Mouse (Mus musculus) thymus, postnatal 0 days (tissue): Measurements from ENCODE around the gene Mrln. TPM values are rescaled to one million over a fixed set of nuclear protein-coding genes. Genes with fewer than 3 reads are reported as not detected.

ENCODE experiments used
- DNase-seq: peaks from one replicate; pipeline ENCODE4 v3.0.0-alpha.2; 2015; ENCODE audit warnings: low spot score
- polyA plus RNA-seq: library from polyadenylated mRNA; unstranded; fragments of >200 nt; fragmentation: Nextera tagmentation; extraction: Ambion mirVana; gene quantifications from 2 replicates; pipeline ENCODE4 v1.2.1, GENCODE M21; 2015

Gene Mrln
- polyA plus RNA-seq = 2.4 and 3.0 TPM in 2 replicates

DNA sequence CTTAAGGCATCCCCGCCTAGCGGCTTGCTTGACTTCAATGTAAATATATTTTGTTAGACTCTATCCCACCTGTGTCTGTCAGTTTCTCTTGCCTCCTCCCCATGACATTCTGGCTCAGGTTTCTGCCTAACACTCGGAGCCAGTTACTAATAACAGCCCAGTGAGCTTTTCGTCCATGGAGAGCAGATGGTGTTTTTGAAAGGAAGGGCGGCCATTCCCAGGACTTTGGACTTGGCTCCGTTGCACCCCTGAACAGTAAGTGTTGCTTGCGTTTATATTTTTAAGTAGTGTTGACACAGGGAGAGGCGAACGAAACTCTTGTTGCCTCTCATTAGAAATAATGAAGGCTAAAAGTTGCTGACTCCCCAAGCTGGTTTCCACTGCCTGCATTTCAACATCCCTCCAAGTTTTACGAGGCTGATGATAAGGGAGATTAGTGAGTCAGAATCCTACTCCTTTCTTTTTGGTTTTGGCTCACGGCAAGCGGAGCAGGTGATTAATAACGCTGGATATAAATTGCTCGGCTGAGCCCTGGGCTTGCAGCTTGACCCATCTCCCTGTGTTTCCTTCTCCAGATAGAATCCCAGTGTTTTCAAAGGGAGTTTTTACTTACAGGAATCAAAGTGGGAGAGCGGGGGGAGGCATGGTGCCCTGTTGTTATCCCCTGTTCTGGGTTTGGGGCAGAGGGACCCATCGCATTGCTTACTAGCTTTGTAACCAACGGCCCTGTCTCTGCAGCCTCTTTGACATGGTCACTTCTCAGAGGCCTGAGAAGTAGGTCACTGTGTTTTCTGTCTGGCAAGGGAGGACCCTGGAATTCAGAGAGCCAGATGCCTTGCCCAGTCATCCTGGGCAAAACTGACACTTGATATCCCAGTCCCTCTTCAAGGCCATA is at the start of gene Mrln:
Gene Mrln (plus strand): TSS at position 160 of the 895 bp plus-strand sequence.
- DNase-seq = no peak

DNA sequence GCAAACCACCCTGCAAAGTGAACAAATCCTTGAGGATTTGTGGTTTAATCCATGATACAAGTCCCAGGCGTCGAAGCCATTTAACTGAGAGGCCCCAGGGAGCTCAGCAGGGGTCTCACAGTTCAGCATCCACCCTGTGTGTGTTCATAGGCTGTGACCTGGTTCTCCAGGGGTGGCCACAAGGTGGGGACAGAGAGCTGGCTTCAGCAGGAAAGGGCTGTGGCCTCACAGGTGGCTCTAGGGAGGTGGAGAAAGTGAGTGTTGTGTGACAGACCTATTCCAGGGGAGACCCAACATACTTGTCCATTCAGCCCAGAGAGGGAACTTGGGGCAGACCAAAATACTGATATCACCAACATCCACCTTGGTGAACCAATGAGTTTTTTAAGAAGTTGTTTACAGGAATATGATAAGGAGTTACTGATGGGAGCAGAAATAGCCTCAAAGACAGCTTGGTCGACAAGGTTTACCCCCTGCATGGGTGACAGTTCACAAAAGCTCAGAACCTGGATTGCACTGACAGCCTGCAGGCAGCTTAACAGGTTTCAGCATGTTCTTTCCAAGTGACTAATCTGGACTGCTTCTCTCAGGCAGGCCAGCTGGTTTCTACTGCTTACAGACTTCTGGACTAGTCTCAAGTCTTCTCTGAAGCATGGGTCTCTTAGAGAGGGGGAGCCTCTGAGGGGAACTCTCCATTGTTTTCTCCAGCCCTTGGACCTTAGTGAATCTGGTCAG is 47.9 kb upstream of the Mrln start:
- DNase-seq = peak; percentile 70

DNA sequence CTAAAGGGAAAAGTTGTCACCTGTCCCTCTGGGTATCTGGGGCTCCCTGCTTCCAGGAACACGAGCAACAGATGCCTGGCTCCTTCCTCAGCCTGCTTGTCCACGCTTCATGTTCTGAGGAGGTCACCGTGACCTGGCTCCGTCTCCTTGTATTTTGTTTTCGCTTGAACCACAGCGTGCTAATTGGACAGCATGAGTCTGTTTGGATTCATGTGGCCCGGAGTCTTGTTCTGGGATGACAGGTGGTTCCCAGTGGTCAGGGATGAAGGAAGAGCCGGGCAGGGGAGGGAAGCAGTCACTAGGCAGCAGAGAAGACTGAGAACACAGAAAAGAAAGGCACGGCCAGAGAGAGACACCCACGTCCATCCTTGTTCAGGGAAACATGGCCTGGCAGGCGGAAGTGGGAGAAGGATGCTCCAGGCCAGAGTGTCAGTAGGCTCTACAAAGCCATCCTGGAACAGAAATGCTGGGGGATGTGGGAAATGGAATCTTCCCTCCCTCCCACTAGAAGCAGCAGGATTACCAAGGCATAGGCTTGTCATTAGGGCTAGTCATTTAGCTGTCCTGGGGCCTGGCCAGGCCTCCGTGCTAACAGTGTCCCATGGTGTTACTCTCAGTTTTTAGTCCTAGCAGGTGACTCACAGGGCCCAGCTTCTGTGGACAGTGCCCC is 44.7 kb upstream of the Mrln start:
- no peak for DNase-seq

DNA sequence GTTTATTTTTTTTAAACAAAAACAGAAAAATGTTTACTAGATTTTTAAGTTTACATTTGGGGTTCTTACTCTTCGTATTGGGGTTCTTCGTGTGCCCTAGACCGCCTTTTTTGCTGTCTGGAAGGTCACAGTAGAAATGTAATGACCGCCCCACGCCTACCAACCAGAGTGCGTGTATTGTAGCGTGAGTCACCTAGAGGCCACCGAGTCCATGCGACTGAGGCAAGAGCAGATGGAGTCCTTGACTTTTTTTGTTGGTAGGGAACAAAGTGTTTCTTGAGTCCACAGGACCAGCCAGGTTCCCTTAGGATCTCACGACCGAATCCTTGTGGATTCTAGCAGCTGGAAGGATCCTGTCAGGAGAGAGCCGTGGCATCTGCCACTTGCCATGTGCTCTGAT is 43.7 kb upstream of the Mrln start:
- DNase-seq = no peak

DNA sequence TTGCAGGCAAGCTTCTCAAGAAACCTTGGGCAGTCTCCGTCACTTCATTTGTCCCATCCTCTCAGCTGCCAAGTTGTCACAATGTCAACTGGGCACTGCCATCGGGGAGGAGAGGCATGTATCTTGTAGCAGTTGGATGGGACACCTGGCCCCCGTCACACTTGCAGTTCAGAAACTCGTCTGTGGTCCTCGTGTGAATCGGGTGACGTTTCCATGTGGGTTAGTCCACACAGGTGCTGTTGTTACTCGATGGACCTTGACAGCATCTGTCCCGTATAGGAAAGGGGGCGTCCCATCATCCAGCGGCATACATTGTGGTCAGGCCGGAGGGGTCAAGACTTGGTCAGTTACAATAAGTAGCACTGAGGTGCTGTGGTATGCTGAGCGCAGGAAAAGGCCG is 43.0 kb upstream of the Mrln start:
- no peak for DNase-seq

DNA sequence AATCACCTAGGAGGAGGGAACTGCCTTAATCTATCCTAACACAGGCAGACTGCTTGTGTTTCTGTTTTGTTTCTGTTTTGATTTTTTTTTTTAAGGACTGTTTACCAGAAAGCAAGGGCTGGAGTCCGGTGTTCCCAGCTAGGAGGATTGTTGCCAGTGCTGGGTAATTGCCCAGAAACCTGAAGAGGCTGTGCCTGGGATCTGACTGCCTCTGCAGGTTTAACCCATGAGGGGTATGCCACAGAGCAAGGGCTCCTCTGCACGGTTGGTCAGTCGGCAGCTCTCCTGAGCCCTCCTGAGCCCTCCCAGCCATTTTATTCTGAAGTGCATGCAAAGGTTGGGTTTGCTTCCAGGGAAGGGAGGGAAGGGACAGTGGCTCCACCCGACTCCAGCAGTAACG is 40.8 kb upstream of the Mrln start:
- no peak for DNase-seq

DNA sequence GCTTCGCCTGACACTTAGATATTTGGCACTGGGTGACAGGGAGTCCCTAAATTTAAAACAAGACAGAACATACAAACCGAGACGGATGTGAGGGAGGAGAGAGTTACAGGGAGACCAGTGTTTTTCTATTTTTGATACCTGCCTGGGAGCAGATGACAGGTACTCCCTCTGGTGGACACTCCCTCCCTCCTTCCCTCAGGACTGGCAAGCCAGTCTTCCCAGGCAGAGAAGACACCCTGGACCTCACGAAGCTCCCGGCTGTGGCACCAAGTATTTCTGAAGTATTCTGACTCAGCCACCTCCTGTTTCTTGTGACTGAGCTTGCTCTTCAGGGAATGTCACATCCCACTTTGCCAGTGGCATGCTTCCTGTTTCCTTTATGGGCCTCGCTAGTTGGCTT is 38.6 kb upstream of the Mrln start:
- no peak for DNase-seq

DNA sequence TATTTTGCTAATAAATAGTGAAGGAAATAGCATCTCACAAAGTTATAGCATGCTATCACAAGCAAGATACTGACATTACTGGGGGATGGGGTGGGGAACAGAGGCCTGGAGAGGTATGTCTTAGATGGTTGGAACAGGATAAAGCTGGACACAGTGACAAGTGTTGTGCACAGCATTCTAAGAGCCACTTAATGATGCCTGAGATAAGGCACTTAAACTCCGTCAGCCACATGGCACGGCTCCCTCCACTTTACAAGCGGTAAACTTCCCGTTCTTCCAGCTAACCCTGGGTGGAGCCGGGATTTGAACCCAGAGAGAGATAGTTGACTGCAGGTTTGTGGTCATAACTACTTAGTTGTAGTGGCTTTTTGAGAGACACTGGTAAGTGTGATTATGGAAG is 38.0 kb upstream of the Mrln start:
- no peak for DNase-seq

DNA sequence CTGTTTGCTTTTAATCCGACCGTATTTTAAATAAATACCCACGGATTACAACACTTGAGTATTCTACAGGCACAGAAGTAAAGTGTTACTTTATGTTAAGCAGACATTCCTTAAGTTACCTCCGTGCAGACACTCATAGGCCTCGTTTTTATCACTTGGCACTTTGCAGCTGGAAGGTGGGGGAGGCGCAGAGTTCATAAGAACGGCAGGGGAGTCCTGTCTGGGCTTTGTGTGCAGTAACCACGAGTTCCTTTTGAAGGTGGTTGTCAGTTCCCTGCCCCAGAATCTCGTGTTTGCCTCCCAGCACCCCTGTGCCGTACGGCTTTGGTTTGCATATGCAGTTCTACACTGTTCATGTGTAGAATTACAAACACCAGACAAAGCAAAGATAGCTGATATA is 36.8 kb upstream of the Mrln start:
- DNase-seq = peak; percentile 52

DNA sequence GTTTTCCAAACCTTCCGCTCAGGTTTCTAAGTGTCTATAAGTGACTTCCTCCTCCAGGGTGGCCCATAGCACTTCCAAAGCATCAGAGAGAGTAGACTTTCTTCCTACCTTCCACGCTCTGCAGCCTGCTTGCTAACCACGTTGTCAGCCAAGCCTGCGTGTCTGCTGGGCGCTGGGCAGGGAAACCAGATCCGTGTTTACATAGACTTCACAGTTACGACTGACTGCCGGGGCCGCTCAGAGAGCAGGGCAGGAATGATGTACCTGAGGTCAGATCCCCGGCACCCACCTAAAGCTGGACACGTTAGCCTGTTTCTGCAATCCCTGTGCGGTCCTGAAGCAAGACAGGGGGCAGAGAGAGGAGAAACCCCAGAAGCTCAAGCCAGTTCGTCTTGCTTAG is 36.1 kb upstream of the Mrln start:
- no peak for DNase-seq

DNA sequence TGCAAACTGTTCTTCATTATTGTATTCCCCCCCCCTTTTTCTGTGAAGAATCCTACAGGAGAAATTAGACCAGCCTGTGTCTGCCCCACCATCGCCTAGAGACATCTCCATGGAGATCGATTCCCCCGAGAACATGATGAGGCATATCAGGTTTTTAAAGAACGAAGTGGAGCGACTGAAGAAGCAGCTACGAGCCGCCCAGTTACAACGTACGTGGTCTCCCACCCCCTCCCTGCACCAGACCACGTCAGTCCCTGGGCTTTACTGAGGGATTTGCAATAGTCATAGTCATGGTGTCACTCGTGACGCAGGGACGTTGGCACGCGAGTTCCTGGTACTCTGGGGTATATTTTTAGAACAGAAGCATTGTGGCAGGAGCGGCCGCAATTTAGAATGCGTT is 35.4 kb upstream of the Mrln start:
- DNase-seq = no peak

DNA sequence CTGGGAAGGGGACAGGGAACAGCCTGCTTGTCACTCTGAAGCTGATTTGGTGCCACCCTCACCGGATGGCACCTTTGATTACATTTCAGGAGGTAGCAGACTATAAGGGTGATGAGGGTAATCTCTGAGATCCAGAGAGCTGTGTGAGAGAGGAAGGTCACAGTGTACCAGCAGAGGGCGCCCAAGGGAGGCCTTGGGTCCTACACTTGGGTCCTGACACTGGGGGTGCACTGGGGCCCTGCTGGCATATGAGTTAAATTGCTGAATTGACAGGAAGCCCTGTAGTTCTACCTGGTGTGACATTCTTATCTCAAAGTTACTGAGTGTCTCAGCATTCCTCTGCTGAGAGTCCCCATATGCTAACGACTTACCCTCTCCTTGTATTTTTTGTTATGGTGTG is 31.1 kb upstream of the Mrln start:
- peak; percentile 82 for DNase-seq

DNA sequence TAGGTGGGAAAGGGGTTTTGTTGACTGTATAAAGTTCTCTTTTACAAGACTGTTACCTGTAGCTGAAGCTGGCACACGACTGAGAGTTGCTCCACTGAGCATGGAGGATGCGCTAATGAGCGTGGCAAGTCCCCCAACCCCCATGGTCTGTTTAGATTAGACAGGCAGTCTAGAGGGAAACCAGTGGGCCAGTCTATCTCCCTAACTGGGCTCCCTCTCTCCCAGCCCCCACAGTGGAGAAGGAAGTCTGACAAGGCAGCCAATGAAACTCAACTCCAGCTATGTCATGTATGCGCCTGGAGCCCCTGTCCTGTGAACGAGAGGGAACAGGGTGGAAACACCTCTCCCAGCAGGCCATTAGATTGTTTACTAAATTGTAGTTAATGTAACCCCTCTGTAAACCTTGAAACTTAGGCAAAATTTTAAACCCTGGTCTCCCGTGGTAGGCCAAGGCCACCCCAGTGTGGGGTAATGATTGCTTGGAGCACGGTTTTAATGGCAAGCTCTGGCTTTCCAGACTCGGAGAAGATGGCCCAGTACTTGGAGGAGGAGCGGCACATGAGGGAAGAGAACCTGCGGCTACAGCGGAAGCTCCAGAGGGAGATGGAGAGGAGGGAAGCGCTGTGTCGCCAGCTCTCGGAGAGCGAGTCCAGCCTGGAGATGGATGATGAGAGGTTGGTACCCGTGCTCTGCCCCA is 29.8 kb upstream of the Mrln start:
- no peak for DNase-seq

DNA sequence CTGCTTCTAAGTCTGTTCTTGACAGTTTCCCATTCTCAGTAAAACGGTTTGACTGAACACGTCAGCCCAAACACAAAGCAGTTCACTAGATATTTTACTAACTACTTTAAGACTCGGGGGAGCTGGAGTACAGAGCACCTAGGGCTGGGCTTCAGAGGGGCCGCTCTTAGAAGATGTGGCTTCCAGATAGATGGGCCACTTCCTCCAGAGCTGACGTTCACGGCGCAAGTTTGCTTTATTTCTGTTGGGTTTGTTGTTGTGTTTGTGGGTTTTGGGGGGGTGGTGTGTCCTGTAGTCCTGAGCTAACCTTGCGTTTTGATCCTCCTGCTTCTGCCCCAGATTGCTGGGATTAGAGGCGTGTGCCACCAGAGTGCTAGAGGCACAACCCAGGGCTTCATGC is 23.7 kb upstream of the Mrln start:
- DNase-seq = peak; percentile 65

DNA sequence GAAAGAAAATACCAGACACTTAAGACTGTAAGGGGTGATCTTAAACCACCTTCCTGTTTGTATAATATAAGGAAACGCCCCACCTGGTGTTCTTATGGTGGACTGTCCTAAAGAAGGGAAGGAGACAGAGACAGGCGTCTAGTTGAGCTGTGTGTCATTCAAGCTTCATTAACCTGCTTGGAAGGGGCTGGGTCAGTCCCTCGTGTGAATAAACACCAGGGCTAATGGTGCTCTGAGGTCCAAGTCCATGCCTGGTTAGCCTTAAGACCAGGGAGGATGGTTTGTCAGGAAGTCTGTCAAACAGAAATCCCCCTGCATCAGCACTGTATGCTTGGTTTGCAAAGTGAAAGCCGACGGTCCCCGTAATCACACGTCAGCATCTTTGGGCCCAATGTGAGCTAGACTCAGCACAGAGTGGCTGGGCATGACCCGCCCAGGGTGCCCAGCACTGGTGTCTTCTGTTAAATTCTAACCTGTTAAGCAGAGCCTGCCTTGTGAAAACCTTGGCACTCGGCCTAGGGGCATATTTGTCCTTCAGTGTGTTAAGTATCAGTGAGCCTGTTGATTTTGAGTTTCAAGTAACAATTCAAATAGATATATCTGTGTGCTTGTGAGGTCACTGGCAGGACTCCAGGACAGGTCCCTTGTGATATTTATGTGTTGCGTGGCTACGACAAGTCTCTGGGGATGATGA is 23.0 kb upstream of the Mrln start:
- DNase-seq = no peak

DNA sequence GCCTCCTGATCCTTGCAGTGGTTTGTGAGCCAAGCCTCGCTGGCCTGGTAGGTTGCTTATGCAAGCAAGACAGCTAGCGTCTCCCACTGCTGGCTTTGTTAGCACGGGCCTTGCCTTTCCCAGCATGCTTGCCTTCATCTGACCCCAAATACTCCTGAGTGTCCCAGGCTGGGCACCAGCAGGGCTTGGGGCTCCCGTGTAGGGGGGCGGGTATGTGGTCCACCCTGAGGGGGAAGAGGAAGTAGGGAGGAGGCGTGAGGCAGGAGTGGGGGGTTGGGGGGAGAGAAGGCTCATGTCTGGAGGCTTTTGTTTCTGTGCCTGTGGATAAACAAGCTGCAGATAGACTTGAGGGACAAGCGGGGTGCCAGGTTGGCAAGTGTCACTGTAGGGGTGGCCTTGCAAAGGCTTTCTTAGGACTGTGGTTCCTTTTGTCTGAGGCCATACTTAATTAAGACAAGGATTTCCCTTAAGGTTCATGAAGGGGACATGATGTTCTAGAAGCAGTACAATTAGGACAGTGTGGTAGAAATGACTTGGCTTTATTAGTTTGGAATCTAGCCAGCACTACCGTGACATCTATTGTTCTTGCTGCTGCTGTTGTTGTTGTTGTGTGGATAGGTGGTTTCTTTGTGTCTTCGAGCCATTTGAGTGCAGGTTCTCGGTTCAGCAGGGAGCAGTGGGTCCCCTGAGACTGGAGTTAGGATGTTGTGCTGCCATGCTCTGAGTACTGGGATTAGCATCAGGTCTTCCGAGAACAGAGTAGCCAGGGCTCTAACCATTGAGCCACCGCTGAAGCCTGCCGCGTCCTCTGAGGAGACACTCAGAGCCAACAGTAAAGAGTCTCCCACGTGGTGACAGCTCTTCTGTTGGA is 21.0 kb upstream of the Mrln start:
- DNase-seq = no peak

DNA sequence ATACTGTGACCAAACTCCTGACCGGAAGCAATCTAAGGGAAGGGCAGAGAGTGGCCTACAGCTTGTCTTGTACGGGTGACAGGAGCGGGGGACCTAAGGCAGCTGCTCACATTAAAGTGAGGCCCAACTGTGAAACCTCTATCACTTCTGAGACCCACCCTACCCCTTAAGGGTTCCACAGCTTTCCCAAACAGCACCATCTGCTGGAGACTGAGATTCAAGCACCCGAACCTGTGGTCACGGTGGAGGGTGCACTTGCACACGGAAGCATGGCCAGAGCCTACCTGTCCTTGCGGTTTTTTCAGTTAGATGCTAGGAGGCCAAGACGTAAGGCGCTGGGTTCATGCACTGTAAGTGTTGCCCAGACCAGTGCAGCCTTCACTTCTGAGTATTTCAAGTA is 18.3 kb upstream of the Mrln start:
- peak; percentile 59 for DNase-seq

DNA sequence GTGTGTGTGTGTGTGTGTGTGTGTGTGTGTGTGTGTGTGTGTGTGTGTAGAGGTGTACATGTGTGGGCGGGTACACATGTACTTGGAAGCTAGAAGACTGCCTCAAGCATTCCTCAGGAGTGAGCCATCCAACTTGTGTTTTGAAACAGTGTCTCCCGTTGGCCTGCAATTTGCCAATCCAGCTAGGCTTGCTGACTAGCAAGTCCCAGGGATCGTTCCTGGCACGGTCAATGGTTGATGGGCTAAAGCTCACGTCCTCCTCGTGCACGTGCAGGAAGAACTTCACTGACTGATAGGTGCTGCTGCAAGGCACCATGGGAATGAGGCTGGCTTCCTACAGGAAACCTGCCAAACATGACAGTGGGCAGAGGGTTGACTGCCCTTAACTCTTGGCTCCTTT is 17.9 kb upstream of the Mrln start:
- DNase-seq = no peak

DNA sequence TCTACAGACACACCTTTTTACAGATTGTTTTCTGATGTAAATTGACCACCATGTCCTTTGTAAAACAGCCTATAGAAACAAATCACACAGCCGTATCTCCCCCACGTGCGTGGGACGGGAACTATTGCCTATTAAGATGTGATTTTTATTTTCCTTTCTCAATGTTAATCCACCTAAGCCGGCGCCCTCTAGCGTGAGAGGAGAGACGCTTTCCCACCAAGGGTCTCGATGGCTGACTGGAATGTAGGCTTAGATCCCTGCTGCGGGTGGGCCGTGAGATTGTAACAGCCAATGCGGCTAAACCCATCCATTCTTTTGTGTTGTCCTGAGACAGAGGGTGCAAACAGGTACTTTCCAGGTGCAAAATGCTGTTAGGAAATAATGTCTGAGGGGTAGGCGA is 14.6 kb upstream of the Mrln start:
- no peak for DNase-seq

DNA sequence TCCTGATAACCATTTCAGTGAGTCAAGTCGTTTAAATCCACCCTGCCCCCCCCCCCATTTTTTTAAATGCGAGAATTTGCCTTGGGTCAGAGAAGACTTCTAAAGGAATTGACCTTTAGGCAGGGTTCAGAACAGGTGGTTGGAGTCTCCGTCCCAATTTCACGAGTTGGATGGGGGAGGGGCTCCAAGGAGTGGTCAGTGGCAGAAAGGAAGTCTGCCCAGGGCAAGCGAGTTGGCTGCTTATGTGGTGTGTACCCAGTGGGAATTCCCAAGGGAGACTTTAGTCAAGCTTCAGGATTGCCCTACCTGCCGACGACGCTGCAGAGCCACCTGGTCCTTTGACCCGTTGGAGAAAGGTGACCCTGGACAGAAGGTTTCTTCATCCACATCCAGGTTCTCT is 10.2 kb upstream of the Mrln start:
- no peak for DNase-seq
